Comparison of ENCODE assay signal across 16 mouse cellular contexts in genomic region chr13:78005344-78005743, GRCm38 (mm10). TPM values are rescaled to one million over a fixed set of nuclear protein-coding genes. Genes with fewer than 3 reads are reported as not detected.
A peak's percentile ranks its signal among the peaks of the same experiment; 100 is the strongest.
DNase-seq lines count a peak whose midpoint lies in the region; ATAC-seq lines count a peak whose summit lies in the region.
"Had no signal": no experiment of that assay in that cellular context is flagged by ENCODE, and none has a peak within 500 bp of the region (broad histone marks: within the 10 kb centered on the region; RNA-seq: fewer than 3 reads in every experiment).

No protein-coding gene starts in this region.

- 8% methylated on average over 3 of the region's 3 CpGs for WGBS in forebrain, embryonic 12.5 days
- WGBS in hindbrain, embryonic 13.5 days, result 7% methylated on average over 3 of the region's 3 CpGs
- 4% methylated on average over 3 of the region's 3 CpGs for WGBS in midbrain, embryonic 13.5 days

- no peaks in the 10 kb centered on the region for H3K9me3 ChIP-seq in forebrain, embryonic 12.5 days
- H3K9me3 ChIP-seq in hindbrain, embryonic 13.5 days, result no peaks in the 10 kb centered on the region
- H3K9me3 ChIP-seq in midbrain, embryonic 13.5 days, result no peaks in the 10 kb centered on the region
- H3K9me3 ChIP-seq: limb, embryonic 13.5 days; liver, embryonic 15.5 days had no signal

- DNase-seq in embryo, embryonic 10.5 days (ENCODE audit: low spot score), result peak; percentile 74
- DNase-seq in right cerebral cortex, adult 2 months (ENCODE audit: low spot score in 2 of 2), result no peak
- DNase-seq in kidney, postnatal 4 days, result no peak
- DNase-seq in thymus, postnatal 25 days, result no peak
- DNase-seq: cerebellum, adult 2 months; heart, adult 18-20 months; right cerebral cortex, postnatal 4 days; thymus, adult 18-20 months had no signal

- no peak overlapping the region for H3K9ac ChIP-seq in forebrain, embryonic 12.5 days
- no peak overlapping the region for H3K9ac ChIP-seq in hindbrain, embryonic 13.5 days
- no peak overlapping the region for H3K9ac ChIP-seq in midbrain, embryonic 13.5 days (replicated peaks)
- H3K9ac ChIP-seq: limb, embryonic 13.5 days; liver, embryonic 15.5 days had no signal

- peak; percentile 83 for ATAC-seq in forebrain, embryonic 12.5 days (ENCODE audit: low FRiP score)
- ATAC-seq in hindbrain, embryonic 13.5 days (ENCODE audit: low FRiP score), result peak; percentile 76
- ATAC-seq in midbrain, embryonic 13.5 days, result peak; percentile 95
- no peak for ATAC-seq in megakaryocyte, adult 5-6 weeks (ENCODE audit: poor library complexity, severe bottlenecking)
- ATAC-seq: inflammation-experienced regulatory T-cells, adult 6 months had no signal

- no peak overlapping the region for H3K4me3 ChIP-seq in forebrain, embryonic 12.5 days (replicated peaks)
- no peak overlapping the region for H3K4me3 ChIP-seq in hindbrain, embryonic 13.5 days
- no peak overlapping the region for H3K4me3 ChIP-seq in midbrain, embryonic 13.5 days (replicated peaks)
- H3K4me3 ChIP-seq: erythroblast, embryonic 14.5 days; limb, embryonic 13.5 days; liver, embryonic 15.5 days had no signal

- 0 out of 2 replicates have a peak, but pooled peaks cover 5% of the 10 kb centered on the region for H3K36me3 ChIP-seq in forebrain, embryonic 12.5 days (replicated peaks)
- H3K36me3 ChIP-seq in hindbrain, embryonic 13.5 days, result peaks cover 4% of the 10 kb centered on the region; the same call in 1 of the 2 replicates
- peaks cover 6% of the 10 kb centered on the region; the same call in 1 of the 2 replicates for H3K36me3 ChIP-seq in midbrain, embryonic 13.5 days
- H3K36me3 ChIP-seq: liver, embryonic 15.5 days had no signal

- H3K27ac ChIP-seq in forebrain, embryonic 12.5 days, result peak overlapping the region; percentile 47; the same call in 1 of the 2 replicates
- no peak overlapping the region for H3K27ac ChIP-seq in hindbrain, embryonic 13.5 days
- peak overlapping the region; percentile 68 for H3K27ac ChIP-seq in midbrain, embryonic 13.5 days
- H3K27ac ChIP-seq: limb, embryonic 13.5 days; liver, embryonic 15.5 days had no signal

- peaks cover 14% of the 10 kb centered on the region for H3K4me1 ChIP-seq in forebrain, embryonic 12.5 days
- H3K4me1 ChIP-seq in hindbrain, embryonic 13.5 days (replicated peaks), result peaks cover 4% of the 10 kb centered on the region; the same call in 1 of the 2 replicates
- H3K4me1 ChIP-seq in midbrain, embryonic 13.5 days (replicated peaks), result peaks cover 11% of the 10 kb centered on the region
- H3K4me1 ChIP-seq: limb, embryonic 13.5 days; liver, embryonic 15.5 days had no signal

- H3K27me3 ChIP-seq in forebrain, embryonic 12.5 days, result no peaks in the 10 kb centered on the region
- no peaks in the 10 kb centered on the region for H3K27me3 ChIP-seq in hindbrain, embryonic 13.5 days
- H3K27me3 ChIP-seq in midbrain, embryonic 13.5 days, result no peaks in the 10 kb centered on the region
- H3K27me3 ChIP-seq: limb, embryonic 13.5 days; liver, embryonic 15.5 days had no signal

- no peak overlapping the region for H3K4me2 ChIP-seq in forebrain, embryonic 12.5 days
- no peak overlapping the region for H3K4me2 ChIP-seq in hindbrain, embryonic 13.5 days
- no peak overlapping the region for H3K4me2 ChIP-seq in midbrain, embryonic 13.5 days (replicated peaks)
- H3K4me2 ChIP-seq: limb, embryonic 13.5 days; liver, embryonic 15.5 days had no signal

RNA-seq across cellular contexts. Expression of gene Pou5f2, which starts 19.4 kb away (rescaled TPM):
- 2.2 and 3.1 TPM in 2 replicates for polyA plus RNA-seq in forebrain, embryonic 12.5 days (2016; fragmentation: Nextera tagmentation; extraction: Ambion mirVana)
- 1.2 and 1.5 TPM in 2 replicates for polyA plus RNA-seq in hindbrain, embryonic 13.5 days (2015; fragmentation: Nextera tagmentation; extraction: Ambion mirVana)
- 1.4 TPM in 2 replicates for polyA plus RNA-seq in midbrain, embryonic 13.5 days (2015; fragmentation: Nextera tagmentation; extraction: Ambion mirVana)
- total RNA-seq in megakaryocyte, adult 5-6 weeks (2015), result 0.13 and 0.18 TPM in 2 replicates
- total RNA-seq in megakaryocyte, adult 5-6 weeks (2017), result 0.70 and 1.7 TPM in 2 replicates
- polyA plus RNA-seq: erythroblast, embryonic 14.5 days had no signal
